Mouse (Mus musculus): ENCODE measurements around the gene Gnas. TPM values are rescaled to one million over a fixed set of nuclear protein-coding genes. Genes with fewer than 3 reads are reported as not detected.

The Gnas gene
- 1,406 and 1,468 TPM in 2 replicates for polyA plus RNA-seq (2014; fragmentation: Nextera tagmentation; extraction: Ambion mirVana)

GRCm38 (mm10) chr2:174284011-174284410, at the start of gene Gnas:
Gene Gnas (plus strand): TSS chr2:174284320.
- DNase-seq (ENCODE audit: low spot score) (peak; percentile 74), ATAC-seq (ENCODE audit: insufficient number of reproducible peaks, low FRiP score, low TSS enrichment, low read depth) (no peak; the same call in 1 of the 2 replicates)
- H3K4me3 ChIP-seq (ENCODE audit: low read depth, low read length): peak within 1 kb of the TSS; percentile 23
- H3K9ac ChIP-seq (ENCODE audit: low read length): no peak within 1 kb of the TSS; the same call in 1 of the 2 replicates
- no peaks in the 10 kb centered on the region for H3K4me1 ChIP-seq (ENCODE audit: control insufficient read depth, insufficient read depth, low read length)
- no peak within 1 kb of the TSS for H3K27ac ChIP-seq (replicated peaks; ENCODE audit: low read depth, low read length)
- H3K4me2 ChIP-seq (ENCODE audit: low read depth, severe bottlenecking): peak within 1 kb of the TSS; percentile 47
- H3K9me3 ChIP-seq (ENCODE audit: control insufficient read depth, low read length): peaks cover 12% of the 10 kb centered on the region
- 40% methylated on average over 19 of the region's 19 CpGs for WGBS
- peaks cover 37% of the 10 kb centered on the region for H3K27me3 ChIP-seq (ENCODE audit: control insufficient read depth, insufficient read depth, low read length)
- H3K36me3 ChIP-seq (ENCODE audit: control insufficient read depth, insufficient read depth, low read length): peaks cover 36% of the 10 kb centered on the region

DNA sequence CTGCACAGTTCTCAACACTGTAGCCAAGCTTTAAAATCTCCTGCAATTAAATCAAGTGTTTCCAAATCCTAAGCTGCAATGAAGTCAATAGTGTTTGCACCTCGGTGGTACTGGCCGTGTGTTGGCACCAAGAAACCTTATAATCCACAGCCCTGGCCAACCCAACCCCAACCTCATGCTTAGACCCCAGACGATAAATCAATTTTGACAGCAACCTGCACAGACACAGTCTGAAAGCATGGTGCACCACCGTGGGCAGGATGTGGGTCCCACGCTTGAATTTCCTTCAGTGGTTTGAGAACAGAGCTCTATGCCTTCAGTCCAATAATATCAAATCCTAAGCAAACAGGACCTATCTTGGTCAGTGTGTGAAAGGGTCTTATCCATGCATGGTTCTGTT, 41.7 kb upstream of the Gnas start:
- Histone ChIP-seq H3K4me2 (ENCODE audit: low read depth, severe bottlenecking) (no peak overlapping the region), H3K9me3 (ENCODE audit: control insufficient read depth, low read length) (no peaks in the 10 kb centered on the region), H3K27me3 (ENCODE audit: control insufficient read depth, insufficient read depth, low read length) (no peaks in the 10 kb centered on the region), H3K9ac (ENCODE audit: low read length) (no peak overlapping the region), H3K36me3 (ENCODE audit: control insufficient read depth, insufficient read depth, low read length) (no peaks in the 10 kb centered on the region), H3K4me1 (ENCODE audit: control insufficient read depth, insufficient read depth, low read length) (no peaks in the 10 kb centered on the region), H3K4me3 (ENCODE audit: low read depth, low read length) (no peak overlapping the region), H3K27ac (replicated peaks; ENCODE audit: low read depth, low read length) (no peak overlapping the region)
- ATAC-seq (ENCODE audit: insufficient number of reproducible peaks, low FRiP score, low TSS enrichment, low read depth) (no peak), DNase-seq (ENCODE audit: low spot score) (no peak)
- 92% methylated on average over 5 of the region's 5 CpGs for WGBS

DNA sequence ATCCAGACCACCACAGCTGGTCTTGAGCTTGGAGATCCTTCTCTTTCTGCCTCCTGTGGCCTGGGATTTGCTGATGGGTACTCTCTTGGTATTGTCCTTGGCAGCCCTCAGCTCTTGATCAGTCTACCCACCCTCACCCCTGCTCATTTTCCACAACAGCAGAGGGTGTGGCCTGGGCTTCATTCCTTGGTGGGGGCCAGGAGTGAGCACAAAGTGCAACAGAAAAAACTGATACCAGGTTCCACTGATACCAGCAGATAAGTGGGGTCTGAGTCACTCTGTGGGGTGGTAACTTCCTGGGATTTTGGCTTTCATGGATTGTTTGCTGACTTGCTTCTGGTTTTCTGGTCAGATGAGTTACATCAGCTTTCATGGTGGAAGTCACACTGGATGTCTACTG, 32.2 kb upstream of the Gnas start:
- H3K27ac ChIP-seq (replicated peaks; ENCODE audit: low read depth, low read length): no peak overlapping the region
- H3K36me3 ChIP-seq (ENCODE audit: control insufficient read depth, insufficient read depth, low read length): no peaks in the 10 kb centered on the region
- H3K4me1 ChIP-seq (ENCODE audit: control insufficient read depth, insufficient read depth, low read length): no peaks in the 10 kb centered on the region
- no peaks in the 10 kb centered on the region for H3K27me3 ChIP-seq (ENCODE audit: control insufficient read depth, insufficient read depth, low read length)
- no peak for ATAC-seq (ENCODE audit: insufficient number of reproducible peaks, low FRiP score, low TSS enrichment, low read depth)
- no peak for DNase-seq (ENCODE audit: low spot score)
- no peak overlapping the region for H3K9ac ChIP-seq (ENCODE audit: low read length)
- no peaks in the 10 kb centered on the region for H3K9me3 ChIP-seq (ENCODE audit: control insufficient read depth, low read length)
- no peak overlapping the region for H3K4me2 ChIP-seq (ENCODE audit: low read depth, severe bottlenecking)
- no peak overlapping the region for H3K4me3 ChIP-seq (ENCODE audit: low read depth, low read length)

DNA sequence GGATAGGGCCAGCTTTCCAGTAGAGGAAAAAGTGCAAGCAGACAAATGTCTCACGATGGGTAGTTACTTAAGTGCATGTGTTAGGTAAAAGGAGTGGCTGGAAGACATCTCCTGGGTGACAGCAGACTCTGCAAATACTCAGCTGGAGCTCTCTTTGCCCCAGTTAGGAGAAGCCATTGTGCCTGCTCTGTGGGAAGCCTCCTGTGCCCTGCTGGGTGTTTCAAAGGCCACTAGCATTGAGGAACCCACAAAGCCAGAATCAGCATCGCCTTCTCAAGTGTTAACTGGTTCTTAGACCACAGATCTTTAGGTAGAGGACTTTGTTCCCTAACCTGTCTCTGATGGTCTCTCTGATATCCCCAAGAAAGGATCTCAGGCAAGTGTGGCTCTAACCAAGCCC, 26.8 kb upstream of the Gnas start:
- no peaks in the 10 kb centered on the region for H3K27me3 ChIP-seq (ENCODE audit: control insufficient read depth, insufficient read depth, low read length)
- no peak overlapping the region for H3K4me2 ChIP-seq (ENCODE audit: low read depth, severe bottlenecking)
- no peak for DNase-seq (ENCODE audit: low spot score)
- H3K36me3 ChIP-seq (ENCODE audit: control insufficient read depth, insufficient read depth, low read length): no peaks in the 10 kb centered on the region
- H3K4me3 ChIP-seq (ENCODE audit: low read depth, low read length): no peak overlapping the region
- 23% methylated on average over 2 of the region's 2 CpGs for WGBS
- H3K4me1 ChIP-seq (ENCODE audit: control insufficient read depth, insufficient read depth, low read length): no peaks in the 10 kb centered on the region
- no peak overlapping the region for H3K27ac ChIP-seq (replicated peaks; ENCODE audit: low read depth, low read length)
- no peak overlapping the region for H3K9ac ChIP-seq (ENCODE audit: low read length)
- H3K9me3 ChIP-seq (ENCODE audit: control insufficient read depth, low read length): no peaks in the 10 kb centered on the region
- no peak for ATAC-seq (ENCODE audit: insufficient number of reproducible peaks, low FRiP score, low TSS enrichment, low read depth)

GRCm38 (mm10) chr2:174260004-174260403, 24.1 kb upstream of the Gnas start:
- WGBS: 11% methylated on average over 3 of the region's 3 CpGs
- no peak overlapping the region for H3K4me2 ChIP-seq (ENCODE audit: low read depth, severe bottlenecking)
- no peaks in the 10 kb centered on the region for H3K36me3 ChIP-seq (ENCODE audit: control insufficient read depth, insufficient read depth, low read length)
- DNase-seq (ENCODE audit: low spot score): peak; percentile 36
- H3K9me3 ChIP-seq (ENCODE audit: control insufficient read depth, low read length): no peaks in the 10 kb centered on the region
- no peak overlapping the region for H3K9ac ChIP-seq (ENCODE audit: low read length)
- ATAC-seq (ENCODE audit: insufficient number of reproducible peaks, low FRiP score, low TSS enrichment, low read depth): no peak
- H3K27me3 ChIP-seq (ENCODE audit: control insufficient read depth, insufficient read depth, low read length): no peaks in the 10 kb centered on the region
- H3K27ac ChIP-seq (replicated peaks; ENCODE audit: low read depth, low read length): no peak overlapping the region
- H3K4me3 ChIP-seq (ENCODE audit: low read depth, low read length): no peak overlapping the region
- no peaks in the 10 kb centered on the region for H3K4me1 ChIP-seq (ENCODE audit: control insufficient read depth, insufficient read depth, low read length)

- Histone ChIP-seq H3K4me3 (ENCODE audit: low read depth, low read length) (no peak overlapping the region), H3K9me3 (ENCODE audit: control insufficient read depth, low read length) (no peaks in the 10 kb centered on the region)
These were observed 23.0 kb upstream of the Gnas start for GRCm38 (mm10) chr2:174260908-174261800.

DNA sequence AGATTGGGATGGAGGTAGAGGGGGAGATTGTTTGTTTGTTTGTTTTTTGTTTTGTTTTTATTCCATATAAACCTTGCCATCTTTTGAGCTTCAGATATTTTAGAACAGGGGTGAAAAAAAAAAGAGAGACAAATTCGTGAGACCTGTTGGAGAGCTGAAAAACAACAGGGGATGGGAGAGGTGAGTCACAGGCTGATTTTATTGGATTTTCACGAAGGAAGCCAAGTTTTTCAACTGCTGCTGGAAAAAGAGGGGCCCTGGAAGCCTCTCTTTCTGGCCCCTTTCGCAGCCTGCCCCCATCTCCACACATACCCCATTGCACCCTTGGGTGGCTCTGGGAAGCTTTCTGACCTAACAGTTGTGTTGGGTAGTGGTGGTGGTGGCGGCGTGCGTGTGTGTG, 22.3 kb upstream of the Gnas start:
- ATAC-seq (ENCODE audit: insufficient number of reproducible peaks, low FRiP score, low TSS enrichment, low read depth): no peak
- 62% methylated on average over 6 of the region's 6 CpGs for WGBS
- no peak overlapping the region for H3K9ac ChIP-seq (ENCODE audit: low read length)
- H3K4me2 ChIP-seq (ENCODE audit: low read depth, severe bottlenecking): no peak overlapping the region
- no peak overlapping the region for H3K27ac ChIP-seq (replicated peaks; ENCODE audit: low read depth, low read length)
- no peak for DNase-seq (ENCODE audit: low spot score)
- H3K27me3 ChIP-seq (ENCODE audit: control insufficient read depth, insufficient read depth, low read length): no peaks in the 10 kb centered on the region
- no peaks in the 10 kb centered on the region for H3K4me1 ChIP-seq (ENCODE audit: control insufficient read depth, insufficient read depth, low read length)
- no peak overlapping the region for H3K4me3 ChIP-seq (ENCODE audit: low read depth, low read length)
- H3K36me3 ChIP-seq (ENCODE audit: control insufficient read depth, insufficient read depth, low read length): no peaks in the 10 kb centered on the region; the same call in 1 of the 2 replicates
- no peaks in the 10 kb centered on the region for H3K9me3 ChIP-seq (ENCODE audit: control insufficient read depth, low read length)

More at GRCm38 (mm10) chr2:174260908-174261800, 23.0 kb upstream of the Gnas start:
- Histone ChIP-seq H3K27me3 (ENCODE audit: control insufficient read depth, insufficient read depth, low read length) (no peaks in the 10 kb centered on the region), H3K4me1 (ENCODE audit: control insufficient read depth, insufficient read depth, low read length) (no peaks in the 10 kb centered on the region), H3K36me3 (ENCODE audit: control insufficient read depth, insufficient read depth, low read length) (no peaks in the 10 kb centered on the region; the same call in 1 of the 2 replicates), H3K27ac (replicated peaks; ENCODE audit: low read depth, low read length) (no peak overlapping the region), H3K4me2 (ENCODE audit: low read depth, severe bottlenecking) (no peak overlapping the region), H3K9ac (ENCODE audit: low read length) (no peak overlapping the region)
- no peak for ATAC-seq (ENCODE audit: insufficient number of reproducible peaks, low FRiP score, low TSS enrichment, low read depth)
- no peak for DNase-seq (ENCODE audit: low spot score)
- 32% methylated on average over 4 of the region's 4 CpGs for WGBS

- Histone ChIP-seq H3K27me3 (ENCODE audit: control insufficient read depth, insufficient read depth, low read length) (no peaks in the 10 kb centered on the region), H3K4me2 (ENCODE audit: low read depth, severe bottlenecking) (no peak overlapping the region), H3K9ac (ENCODE audit: low read length) (no peak overlapping the region), H3K27ac (replicated peaks; ENCODE audit: low read depth, low read length) (no peak overlapping the region), H3K4me1 (ENCODE audit: control insufficient read depth, insufficient read depth, low read length) (no peaks in the 10 kb centered on the region), H3K9me3 (ENCODE audit: control insufficient read depth, low read length) (no peaks in the 10 kb centered on the region), H3K36me3 (ENCODE audit: control insufficient read depth, insufficient read depth, low read length) (peaks cover 4% of the 10 kb centered on the region; the same call in 1 of the 2 replicates), H3K4me3 (ENCODE audit: low read depth, low read length) (no peak overlapping the region)
- WGBS: 66% methylated on average over 5 of the region's 5 CpGs
- DNase-seq (ENCODE audit: low spot score) (no peak), ATAC-seq (ENCODE audit: insufficient number of reproducible peaks, low FRiP score, low TSS enrichment, low read depth) (no peak)
These were observed 20.9 kb upstream of the Gnas start for GRCm38 (mm10) chr2:174263110-174263815.
